Mouse (Mus musculus): ENCODE measurements at regions not wholly inside any gene's neighbourhood (a gene's known extent, or its start where the extent isn't known, plus 50 kb on each side); places are given as distances from the start of the nearest gene placed in this dataset.
A peak's percentile ranks its signal among the peaks of the same experiment; 100 is the strongest.

DNA sequence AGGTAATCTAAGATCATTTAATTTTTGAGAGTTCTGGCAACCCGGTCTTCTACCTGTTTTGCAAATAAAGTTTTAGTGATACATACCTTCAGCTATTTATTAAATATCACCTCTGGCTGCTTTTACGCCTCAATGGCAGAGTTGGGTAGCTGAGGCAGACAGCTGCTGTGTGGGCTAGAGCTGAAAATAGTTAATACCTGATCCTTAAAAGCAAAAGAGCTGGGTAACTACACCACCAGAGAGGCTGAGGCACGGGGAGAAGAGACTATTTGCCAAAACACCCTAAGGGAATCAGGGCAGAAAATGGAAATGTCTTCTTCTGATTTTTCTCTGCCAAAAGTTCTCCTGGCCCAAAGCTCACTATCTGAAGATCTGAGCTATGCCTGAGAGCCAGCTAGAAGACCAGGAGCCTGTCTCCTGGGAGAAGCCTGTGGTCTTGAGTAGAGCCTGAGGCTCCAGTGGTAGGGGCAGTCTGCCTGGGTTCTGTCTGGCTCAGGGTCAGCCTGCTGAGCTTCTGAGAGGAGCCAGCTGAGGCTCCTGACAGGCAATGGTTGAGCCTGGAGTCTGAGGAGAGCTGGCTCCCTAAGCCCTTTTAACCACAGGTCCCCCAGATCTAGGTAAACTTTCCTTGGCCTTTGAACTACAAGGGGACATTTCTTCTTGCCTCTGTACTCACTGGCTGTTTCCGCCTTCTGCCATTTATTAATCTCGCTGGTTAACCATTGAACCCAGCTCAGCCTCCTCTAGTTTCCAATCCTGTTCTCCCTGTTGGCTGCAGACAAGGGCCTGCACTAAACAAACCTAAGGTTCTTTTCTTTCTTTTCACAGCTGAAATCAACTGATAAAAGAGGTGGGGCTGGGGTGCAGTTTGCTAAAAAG lies 208.7 kb downstream of the Opa1 start:
- DNase-seq (ENCODE audit: extremely low spot score in 1 of 2, low spot score in 1 of 2), result no peak

GRCm38 (mm10) chr16:29790064-29790463 lies 210.9 kb downstream of the Opa1 start:
- DNase-seq (ENCODE audit: extremely low spot score in 1 of 2, low spot score in 1 of 2), result no peak

DNA sequence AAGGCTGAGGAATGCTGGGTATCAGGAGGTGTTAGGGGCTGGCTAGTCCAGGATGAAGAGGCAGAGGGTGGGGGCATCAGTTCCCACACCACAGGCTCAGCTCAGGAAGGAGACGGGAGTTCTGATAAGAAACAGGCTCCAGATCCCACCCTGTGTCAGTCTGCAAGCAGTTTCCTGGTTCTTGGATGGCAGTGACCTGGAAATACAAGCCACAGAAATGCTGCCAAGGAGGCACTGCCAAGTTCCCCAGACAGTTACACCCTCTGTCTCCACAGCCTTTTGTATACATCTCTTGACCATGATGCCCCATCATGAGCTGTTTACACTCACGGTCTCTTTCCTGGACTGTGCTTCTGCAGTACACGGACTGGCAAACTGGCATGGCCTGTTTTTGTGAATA lies 220.1 kb downstream of the Opa1 start:
- DNase-seq (ENCODE audit: extremely low spot score in 1 of 2, low spot score in 1 of 2), result no peak

- DNase-seq (ENCODE audit: extremely low spot score in 1 of 2, low spot score in 1 of 2), result no peak
These were observed 220.8 kb downstream of the Opa1 start for GRCm38 (mm10) chr16:29799893-29800292.

GRCm38 (mm10) chr16:29800457-29800856 lies 221.3 kb downstream of the Opa1 start:
- DNase-seq (ENCODE audit: extremely low spot score in 1 of 2, low spot score in 1 of 2), result no peak

DNA sequence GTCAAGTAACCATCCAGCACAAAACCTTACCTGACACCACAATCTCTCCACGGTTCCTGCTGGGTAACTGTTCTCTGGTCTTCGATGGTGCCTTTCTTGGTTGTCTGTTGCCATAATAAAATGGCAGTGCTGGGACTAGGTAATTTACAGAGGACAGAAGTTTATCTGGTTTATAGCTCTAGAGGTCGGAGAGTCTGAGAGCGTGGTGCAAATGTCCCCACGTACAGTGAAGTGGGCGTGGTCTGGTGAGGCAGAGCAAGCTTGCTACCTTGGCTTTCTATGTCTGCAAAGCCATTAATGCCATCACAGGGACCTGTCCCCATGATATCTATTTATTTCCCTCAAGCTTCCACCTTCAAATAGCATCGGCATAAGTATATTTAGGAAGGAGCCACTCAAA lies 223.0 kb downstream of the Opa1 start:
- DNase-seq (ENCODE audit: extremely low spot score in 1 of 2, low spot score in 1 of 2), result no peak

GRCm38 (mm10) chr16:29802603-29803002 lies 223.5 kb downstream of the Opa1 start:
- DNase-seq (ENCODE audit: extremely low spot score in 1 of 2, low spot score in 1 of 2), result no peak

- no peak for DNase-seq (ENCODE audit: extremely low spot score in 1 of 2, low spot score in 1 of 2)
These were observed 228.7 kb downstream of the Opa1 start for GRCm38 (mm10) chr16:29807859-29808258.

DNA sequence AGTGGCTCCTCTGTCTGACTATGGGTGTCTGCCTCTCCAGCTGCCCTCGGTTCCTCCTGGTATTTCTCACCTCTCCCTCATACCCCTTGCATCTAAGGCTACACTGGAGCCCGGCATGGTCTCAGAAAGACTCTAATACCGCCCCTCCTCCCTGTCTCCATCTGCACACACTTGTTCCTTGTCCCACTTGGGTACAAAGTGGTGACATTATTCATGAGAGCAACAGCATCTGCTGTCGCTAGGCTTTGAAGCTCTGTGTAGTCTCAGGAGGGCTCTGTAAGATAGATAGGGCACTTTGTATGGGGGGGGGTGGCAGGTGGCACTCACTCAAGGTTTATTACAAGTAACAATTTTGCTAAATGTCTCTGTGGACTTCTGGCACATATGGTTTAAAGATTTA lies 229.7 kb downstream of the Opa1 start:
- no peak for DNase-seq (ENCODE audit: extremely low spot score in 1 of 2, low spot score in 1 of 2)

- peak in 1 of 2 experiments; percentile 73 for DNase-seq (ENCODE audit: extremely low spot score in 1 of 2, low spot score in 1 of 2)
These were observed 234.4 kb downstream of the Opa1 start for GRCm38 (mm10) chr16:29813411-29814038.

- peak; percentile 41 to 78 for DNase-seq (ENCODE audit: extremely low spot score in 1 of 2, low spot score in 1 of 2)
These were observed 234.9 kb downstream of the Opa1 start for GRCm38 (mm10) chr16:29814039-29814438.

- no peak for DNase-seq (ENCODE audit: extremely low spot score in 1 of 2, low spot score in 1 of 2)
These were observed 235.5 kb downstream of the Opa1 start for GRCm38 (mm10) chr16:29814655-29815054.

- DNase-seq (ENCODE audit: extremely low spot score in 1 of 2, low spot score in 1 of 2), result peak in 1 of 2 experiments; percentile 43
These were observed 236.1 kb downstream of the Opa1 start for GRCm38 (mm10) chr16:29815200-29815599.

GRCm38 (mm10) chr16:29815632-29816337 lies 236.7 kb downstream of the Opa1 start:
- DNase-seq (ENCODE audit: extremely low spot score in 1 of 2, low spot score in 1 of 2), result no peak

- peak; percentile 87 to 90 for DNase-seq (ENCODE audit: extremely low spot score in 1 of 2, low spot score in 1 of 2)
These were observed 237.7 kb downstream of the Opa1 start for GRCm38 (mm10) chr16:29816681-29817369.

DNA sequence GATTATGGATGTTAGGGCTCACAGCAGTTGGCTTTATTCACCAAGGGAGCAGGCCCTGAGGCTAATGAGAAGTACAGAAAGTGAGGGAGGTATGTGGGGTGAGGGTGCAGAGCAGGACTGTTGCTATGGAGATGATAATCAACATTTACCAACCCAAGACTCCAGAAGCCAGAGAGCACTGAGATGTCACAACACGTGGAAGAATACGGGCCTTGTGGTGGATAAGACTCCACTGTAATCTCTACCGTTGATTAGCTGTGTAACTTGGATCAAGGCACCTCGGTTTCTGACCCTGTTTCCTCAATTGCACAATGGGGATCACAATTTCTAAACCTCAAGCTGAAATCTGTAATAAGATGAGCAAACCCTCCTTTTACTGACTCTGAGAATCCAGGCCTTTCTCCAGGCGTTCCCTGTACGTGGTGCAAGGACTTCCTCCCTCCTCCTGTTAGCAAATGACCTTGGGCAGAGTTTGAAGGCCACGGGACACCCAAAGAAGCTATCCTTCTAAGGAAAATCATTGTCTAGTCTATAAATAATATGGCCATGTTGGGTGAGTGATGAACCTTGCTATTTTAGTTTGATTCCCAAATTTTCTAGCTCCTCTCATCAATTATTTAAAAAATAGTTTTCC lies 239.8 kb downstream of the Opa1 start:
- no peak for DNase-seq (ENCODE audit: extremely low spot score in 1 of 2, low spot score in 1 of 2)

- DNase-seq (ENCODE audit: extremely low spot score in 1 of 2, low spot score in 1 of 2), result no peak
These were observed 241.6 kb downstream of the Opa1 start for GRCm38 (mm10) chr16:29820704-29821103.

GRCm38 (mm10) chr16:29822110-29822509 lies 242.1 kb upstream of the Hes1 start:
- no peak for DNase-seq (ENCODE audit: extremely low spot score in 1 of 2, low spot score in 1 of 2)

GRCm38 (mm10) chr16:29822843-29823401 lies 241.3 kb upstream of the Hes1 start:
- DNase-seq (ENCODE audit: extremely low spot score in 1 of 2, low spot score in 1 of 2), result no peak

DNA sequence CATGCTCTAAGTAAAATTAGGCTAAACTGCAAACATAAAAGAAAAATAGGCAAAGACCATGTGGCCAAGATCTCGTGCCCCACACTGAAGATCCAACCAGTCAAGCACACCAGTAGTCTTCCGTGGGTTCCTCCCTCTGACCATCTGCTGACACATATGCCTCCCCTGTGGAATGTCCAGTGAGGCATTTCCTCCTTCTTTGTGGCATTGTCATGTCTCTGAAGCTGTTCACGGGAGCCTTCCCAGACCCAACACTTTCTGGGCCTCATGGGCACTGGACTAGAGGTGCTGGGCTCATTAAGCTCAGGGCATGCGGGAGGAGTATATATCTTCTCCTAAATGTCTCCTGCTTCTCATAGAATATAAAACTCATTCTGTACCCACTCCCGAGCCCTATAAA lies 237.3 kb upstream of the Hes1 start:
- DNase-seq (ENCODE audit: extremely low spot score in 1 of 2, low spot score in 1 of 2), result no peak

Measured in frontal cortex, adult 2 months (tissue).